Mouse (Mus musculus) heart, adult 2 months (tissue): ENCODE measurements around the gene Hvcn1. TPM values are rescaled to one million over a fixed set of nuclear protein-coding genes. Genes with fewer than 3 reads are reported as not detected.

ENCODE experiments used
- DNase-seq, 2 experiments: peaks; one replicate each; pipeline ENCODE4 v3.0.0; 2021
- H3K27ac ChIP-seq: fragments of 200-600 bp; 2 replicates; pipeline ENCODE4 v1.8.1; 2022
- H3K27me3 ChIP-seq: fragments of 200-500 bp; 2 replicates; pipeline ENCODE4 v1.6.1; 2012; ENCODE audit warnings: mild to moderate bottlenecking, low read length, inconsistent platforms, mixed read lengths; ENCODE audit not compliant: control insufficient read depth, insufficient read depth
- H3K36me3 ChIP-seq: fragments of 200-500 bp; 2 replicates; pipeline ENCODE4 v1.6.1; 2012; ENCODE audit warnings: low read length, inconsistent platforms; ENCODE audit not compliant: control insufficient read depth, insufficient read depth
- H3K4me1 ChIP-seq: fragments of 200-500 bp; 2 replicates; pipeline ENCODE4 v1.6.1; 2011; ENCODE audit warnings: low read length; ENCODE audit not compliant: control insufficient read depth, insufficient read depth
- H3K4me3 ChIP-seq: fragments of 200-600 bp; 2 replicates; pipeline ENCODE4 v1.8.1; 2022
- H3K79me2 ChIP-seq: fragments of 200-500 bp; replicated peaks from 2 replicates; pipeline ENCODE4 v1.6.1; 2012; ENCODE audit warnings: mild to moderate bottlenecking, inconsistent platforms, low read length, moderate library complexity, mixed read lengths; ENCODE audit not compliant: control insufficient read depth, insufficient read depth
- H3K9ac ChIP-seq: fragments of 200-500 bp; 2 replicates; pipeline ENCODE4 v1.6.1; 2012; ENCODE audit warnings: low read depth, mild to moderate bottlenecking, control low read depth, inconsistent platforms, low read length, mixed read lengths
- CTCF ChIP-seq: fragments of 200-600 bp; IDR thresholded peaks from 2 replicates; pipeline ENCODE4 v1.8.1; 2022; ENCODE audit warnings: antibody characterized with exemption, mild to moderate bottlenecking, moderate library complexity
- EP300 ChIP-seq: fragments of 200-500 bp; IDR thresholded peaks from 2 replicates; pipeline ENCODE4 v1.6.1; 2011; ENCODE audit warnings: low read depth, low read length, control low read depth; ENCODE audit not compliant: insufficient read depth
- POLR2A ChIP-seq: fragments of 200-500 bp; IDR thresholded peaks from 2 replicates; pipeline ENCODE4 v1.6.1; 2011; ENCODE audit warnings: mild to moderate bottlenecking, low read depth, low read length, control low read depth; ENCODE audit not compliant: insufficient read depth
- WGBS: fragments of 180-500 bp; shearing (Covaris S2); methylation state at CpG from one replicate; pipeline ENCODE4 v1.1.7; 2018; 5-methylcytosine and 5-hydroxymethylcytosine counted together
- intact Hi-C: fragments of 180-260 bp; cut with DNase I; formaldehyde crosslinking; loops from one replicate; pipeline ENCODE4 v1.15.1; 2025
- polyA plus RNA-seq: library from polyadenylated mRNA; depleted of rRNA; stranded (reverse); fragments of >200 nt; gene quantifications from 2 replicates; pipeline ENCODE4 v1.2.3, GENCODE M21; 2012
- total RNA-seq, 2 experiments: library from RNA; stranded (reverse); gene quantifications; 2 replicates each; pipeline ENCODE4 v1.2.3; 2021

The Hvcn1 gene
- total and polyA plus RNA-seq, 3 experiments, result 0.81 to 2.9 (median 1.5) TPM

GRCm38 (mm10) chr5:122190465-122190864 is 16.1 kb upstream of the Hvcn1 start:
- Histone ChIP-seq H3K36me3 (no peaks in the 10 kb centered on the region), H3K27me3 (no peaks in the 10 kb centered on the region), H3K9ac (no peak overlapping the region), H3K4me1 (no peaks in the 10 kb centered on the region), H3K79me2 (no peaks in the 10 kb centered on the region), H3K27ac (no peak overlapping the region), H3K4me3 (no peak overlapping the region)
- DNase-seq, result no peak
- 58% methylated on average over 7 of the region's 7 CpGs for WGBS
- intact Hi-C loops, result no loop called here
- TF ChIP-seq POLR2A (no peak), CTCF (no peak), EP300 (no peak)

GRCm38 (mm10) chr5:122191269-122192063 is 15.1 kb upstream of the Hvcn1 start:
- Histone ChIP-seq H3K27ac (no peak overlapping the region), H3K36me3 (no peaks in the 10 kb centered on the region), H3K79me2 (no peaks in the 10 kb centered on the region), H3K9ac (no peak overlapping the region), H3K4me1 (no peaks in the 10 kb centered on the region), H3K27me3 (no peaks in the 10 kb centered on the region), H3K4me3 (no peak overlapping the region)
- intact Hi-C loops, result no loop called here
- no peak for DNase-seq
- 83% methylated on average over 12 of the region's 12 CpGs for WGBS
- TF ChIP-seq CTCF (no peak), POLR2A (no peak), EP300 (no peak)

GRCm38 (mm10) chr5:122192347-122192746 is 14.3 kb upstream of the Hvcn1 start:
- intact Hi-C loops, result no loop called here
- H3K79me2 ChIP-seq, result no peaks in the 10 kb centered on the region
- H3K9ac ChIP-seq, result no peak overlapping the region
- H3K27me3 ChIP-seq, result no peaks in the 10 kb centered on the region
- H3K4me3 ChIP-seq, result no peak overlapping the region
- 39% methylated on average over 3 of the region's 4 CpGs for WGBS
- H3K36me3 ChIP-seq, result no peaks in the 10 kb centered on the region
- TF ChIP-seq EP300 (no peak), POLR2A (no peak), CTCF (no peak)
- no peak for DNase-seq
- H3K27ac ChIP-seq, result no peak overlapping the region
- no peaks in the 10 kb centered on the region for H3K4me1 ChIP-seq

GRCm38 (mm10) chr5:122200872-122201271 is 5.7 kb upstream of the Hvcn1 start:
- no peak overlapping the region for H3K4me3 ChIP-seq
- H3K79me2 ChIP-seq, result no peaks in the 10 kb centered on the region
- no peak for DNase-seq
- no peaks in the 10 kb centered on the region for H3K4me1 ChIP-seq
- no peaks in the 10 kb centered on the region for H3K27me3 ChIP-seq
- H3K9ac ChIP-seq, result no peak overlapping the region
- no peaks in the 10 kb centered on the region for H3K36me3 ChIP-seq
- 89% methylated on average over 4 of the region's 4 CpGs for WGBS
- TF ChIP-seq POLR2A (no peak), EP300 (no peak), CTCF (no peak)
- no peak overlapping the region for H3K27ac ChIP-seq
- intact Hi-C loops, result no loop called here

DNA sequence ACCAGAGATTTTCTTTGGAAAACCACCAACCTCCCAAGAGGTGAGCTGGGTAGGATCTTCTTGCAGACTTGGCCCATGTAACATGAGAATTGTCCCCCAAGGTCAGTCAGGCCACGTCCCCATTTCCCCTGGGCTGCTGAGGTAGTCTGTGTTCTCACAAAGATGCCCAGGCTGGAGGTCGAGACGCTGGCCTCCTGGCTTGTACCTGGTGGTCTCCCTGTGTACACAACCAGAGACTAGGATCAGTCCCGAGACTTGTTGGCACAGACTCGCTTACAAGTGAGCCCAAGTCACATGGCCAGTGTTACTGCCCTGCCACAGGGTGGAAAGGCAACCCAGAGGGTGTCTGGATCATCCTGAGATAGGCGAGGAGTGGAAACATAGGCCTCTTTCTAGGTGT is 4.7 kb upstream of the Hvcn1 start:
- DNase-seq, result no peak
- intact Hi-C loops, result no loop called here
- Histone ChIP-seq H3K27ac (no peak overlapping the region), H3K9ac (no peak overlapping the region), H3K27me3 (no peaks in the 10 kb centered on the region), H3K4me3 (no peak overlapping the region), H3K36me3 (no peaks in the 10 kb centered on the region), H3K4me1 (no peaks in the 10 kb centered on the region), H3K79me2 (no peaks in the 10 kb centered on the region)
- no peak for TF ChIP-seq CTCF
- no peak for TF ChIP-seq EP300
- no peak for TF ChIP-seq POLR2A
- 83% methylated on average over 6 of the region's 6 CpGs for WGBS

- Histone ChIP-seq H3K27me3 (no peaks in the 10 kb centered on the region), H3K4me3 (no peak overlapping the region), H3K79me2 (no peaks in the 10 kb centered on the region), H3K9ac (no peak overlapping the region), H3K36me3 (no peaks in the 10 kb centered on the region), H3K4me1 (no peaks in the 10 kb centered on the region), H3K27ac (no peak overlapping the region)
- TF ChIP-seq POLR2A (no peak), EP300 (no peak), CTCF (no peak)
- no peak for DNase-seq
- 66% methylated on average over 2 of the region's 2 CpGs for WGBS
- intact Hi-C loops, result no loop called here
Measured at GRCm38 (mm10) chr5:122204180-122204579, 2.4 kb upstream of the Hvcn1 start.
